Mouse (Mus musculus) lung, embryonic 14.5 days (tissue): ENCODE measurements around the gene Magi1. TPM values are rescaled to one million over a fixed set of nuclear protein-coding genes. Genes with fewer than 3 reads are reported as not detected.
A peak's percentile ranks its signal among the peaks of the same experiment; 100 is the strongest.

Experiments
- ATAC-seq: fragments of 200-750 bp; cut with Nextera tagmentation; 2 replicates; pipeline ENCODE4 v1.8.0; 2017; ENCODE audit warnings: mild to moderate bottlenecking, moderate TSS enrichment, moderate library complexity; ENCODE audit not compliant: insufficient read depth
- DNase-seq: peaks from one replicate; pipeline ENCODE4 v3.0.0-alpha.2; 2015
- H3K27ac ChIP-seq: fragments of 300-500 bp; sonication (generic); 2 replicates; pipeline ENCODE4 v1.5.1; 2014; ENCODE audit warnings: low read depth, mild to moderate bottlenecking, moderate library complexity
- H3K27me3 ChIP-seq: fragments of 300-500 bp; sonication (generic); 2 replicates; pipeline ENCODE4 v1.6.1; 2014; ENCODE audit warnings: low read length, control low read depth; ENCODE audit not compliant: insufficient read depth
- H3K36me3 ChIP-seq: fragments of 300-500 bp; sonication (generic); 2 replicates; pipeline ENCODE4 v1.6.1; 2014; ENCODE audit warnings: control low read depth; ENCODE audit not compliant: insufficient read depth
- H3K4me1 ChIP-seq: fragments of 300-500 bp; sonication (generic); 2 replicates; pipeline ENCODE4 v1.6.1; 2014; ENCODE audit warnings: antibody characterized with exemption, control low read depth; ENCODE audit not compliant: insufficient read depth
- H3K4me2 ChIP-seq: fragments of 300-500 bp; sonication (generic); 2 replicates; pipeline ENCODE4 v1.6.1; 2014; ENCODE audit warnings: mild to moderate bottlenecking
- H3K4me3 ChIP-seq: fragments of 300-500 bp; sonication (generic); 2 replicates; pipeline ENCODE4 v1.5.1; 2014; ENCODE audit warnings: low read depth, low read length
- H3K9ac ChIP-seq: fragments of 300-500 bp; sonication (generic); 2 replicates; pipeline ENCODE4 v1.6.1; 2014
- H3K9me3 ChIP-seq: fragments of 300-500 bp; sonication (generic); 2 replicates; pipeline ENCODE4 v1.6.1; 2016; ENCODE audit warnings: low read depth, low read length, control low read depth
- CTCF ChIP-seq: IDR thresholded peaks from 2 replicates; pipeline ENCODE4 v1.5.1; 2016; ENCODE audit warnings: antibody characterized with exemption, low read depth
- WGBS: fragments of 180-500 bp; shearing (Covaris S2); extraction: QIAGEN DNeasy Blood & Tissue Kit; methylation state at CpG from one replicate; pipeline ENCODE4 v1.1.7; 2014; 5-methylcytosine and 5-hydroxymethylcytosine counted together
- polyA plus RNA-seq: library from polyadenylated mRNA; unstranded; fragments of >200 nt; fragmentation: Nextera tagmentation; extraction: Ambion mirVana; gene quantifications from 2 replicates; pipeline ENCODE4 v1.2.1, GENCODE M21; 2014

Gene Magi1
- polyA plus RNA-seq, 1 experiment from 2014 or later: 10.1 TPM

GRCm38 (mm10) chr6:94190830-94191229 lies 92.9 kb downstream of the Magi1 start:
- 61% methylated on average over 5 of the region's 5 CpGs for WGBS

GRCm38 (mm10) chr6:94189379-94189778 lies 94.3 kb downstream of the Magi1 start:
- no peaks in the 10 kb centered on the region for H3K9me3 ChIP-seq
- 32% methylated on average over 5 of the region's 5 CpGs for WGBS

More at GRCm38 (mm10) chr6:94190830-94191229, 92.9 kb downstream of the Magi1 start:
- DNase-seq: no peak
- Histone ChIP-seq H3K4me3 (no peak overlapping the region), H3K9me3 (no peaks in the 10 kb centered on the region), H3K9ac (no peak overlapping the region), H3K27me3 (no peaks in the 10 kb centered on the region), H3K4me1 (peaks cover 34% of the 10 kb centered on the region), H3K27ac (no peak overlapping the region; the same call in 1 of the 2 replicates), H3K4me2 (no peak overlapping the region), H3K36me3 (no peaks in the 10 kb centered on the region)
- TF ChIP-seq CTCF: no peak
- ATAC-seq: no peak

GRCm38 (mm10) chr6:94186628-94187319 lies 96.9 kb downstream of the Magi1 start:
- no peak for TF ChIP-seq CTCF
- no peak overlapping the region for H3K4me2 ChIP-seq
- H3K27me3 ChIP-seq: no peaks in the 10 kb centered on the region
- H3K4me3 ChIP-seq: no peak overlapping the region
- peaks cover 60% of the 10 kb centered on the region for H3K4me1 ChIP-seq
- H3K27ac ChIP-seq: peak overlapping the region; percentile 1
- DNase-seq: peak; percentile 40
- H3K9me3 ChIP-seq: no peaks in the 10 kb centered on the region
- 25% methylated on average over 7 of the region's 7 CpGs for WGBS
- no peak overlapping the region for H3K9ac ChIP-seq
- H3K36me3 ChIP-seq: no peaks in the 10 kb centered on the region
- no peak for ATAC-seq

More at GRCm38 (mm10) chr6:94189379-94189778, 94.3 kb downstream of the Magi1 start:
- no peaks in the 10 kb centered on the region for H3K27me3 ChIP-seq
- peak overlapping the region; percentile 58; the same call in 1 of the 2 replicates for H3K27ac ChIP-seq
- peaks cover 35% of the 10 kb centered on the region for H3K4me1 ChIP-seq
- no peak overlapping the region for H3K4me3 ChIP-seq
- H3K36me3 ChIP-seq: no peaks in the 10 kb centered on the region
- ATAC-seq: peak; percentile 71; the same call in 1 of the 2 replicates
- H3K9ac ChIP-seq: no peak overlapping the region
- DNase-seq: peak; percentile 67
- no peak overlapping the region for H3K4me2 ChIP-seq
- TF ChIP-seq CTCF: no peak

GRCm38 (mm10) chr6:94184268-94184667 lies 99.4 kb downstream of the Magi1 start:
- Histone ChIP-seq H3K27me3 (no peaks in the 10 kb centered on the region), H3K27ac (peak overlapping the region; percentile 74), H3K4me2 (0 out of 2 replicates have a peak overlapping the region, but pooled peaks have one; percentile 41), H3K4me1 (peaks cover 55% of the 10 kb centered on the region), H3K4me3 (no peak overlapping the region), H3K9ac (no peak overlapping the region), H3K9me3 (no peaks in the 10 kb centered on the region), H3K36me3 (no peaks in the 10 kb centered on the region)
- DNase-seq (no peak), ATAC-seq (no peak)
- TF ChIP-seq CTCF: no peak
- 76% methylated on average over 4 of the region's 4 CpGs for WGBS

- Histone ChIP-seq H3K4me3 (no peak overlapping the region), H3K36me3 (no peaks in the 10 kb centered on the region), H3K4me2 (peak overlapping the region; percentile 41), H3K27me3 (no peaks in the 10 kb centered on the region), H3K4me1 (peaks cover 52% of the 10 kb centered on the region), H3K9me3 (no peaks in the 10 kb centered on the region), H3K27ac (peak overlapping the region; percentile 74), H3K9ac (no peak overlapping the region)
- 34% methylated on average over 14 of the region's 14 CpGs for WGBS
- ATAC-seq: peak; percentile 48; the same call in 1 of the 2 replicates
- DNase-seq: peak; percentile 70
- TF ChIP-seq CTCF: no peak; the same call in 1 of the 2 replicates
These were observed 100.3 kb downstream of the Magi1 start for GRCm38 (mm10) chr6:94183354-94183851.

GRCm38 (mm10) chr6:94181673-94182255 lies 102.0 kb downstream of the Magi1 start:
- no peaks in the 10 kb centered on the region for H3K9me3 ChIP-seq
- H3K27me3 ChIP-seq: no peaks in the 10 kb centered on the region
- no peaks in the 10 kb centered on the region for H3K36me3 ChIP-seq
- peak; percentile 64 for ATAC-seq
- 8% methylated on average over 2 of the region's 2 CpGs for WGBS
- H3K9ac ChIP-seq: no peak overlapping the region
- H3K27ac ChIP-seq: 0 out of 2 replicates have a peak overlapping the region, but pooled peaks have one; percentile 26
- no peak for TF ChIP-seq CTCF
- peaks cover 52% of the 10 kb centered on the region for H3K4me1 ChIP-seq
- no peak overlapping the region for H3K4me3 ChIP-seq
- no peak overlapping the region for H3K4me2 ChIP-seq
- DNase-seq: peak; percentile 69
